Mouse (Mus musculus) large intestine, adult 2 months (tissue): Measurements from ENCODE around the gene Fbxw7. TPM values are rescaled to one million over a fixed set of nuclear protein-coding genes. Genes with fewer than 3 reads are reported as not detected.
"Not testable (repeated sequence)": the region's sequence is repeated elsewhere in the genome, so short reads cannot be mapped to it uniquely, and the experiment has no call there.

ENCODE experiments used
- DNase-seq: peaks from one replicate; pipeline ENCODE4 v3.0.0-alpha.2; 2012; ENCODE audit warnings: low read depth, low spot score
- WGBS: fragments of 180-500 bp; shearing (Covaris S2); methylation state at CpG from one replicate; pipeline ENCODE4 v1.1.7; 2018; 5-methylcytosine and 5-hydroxymethylcytosine counted together
- polyA plus RNA-seq: library from polyadenylated mRNA; depleted of rRNA; stranded (reverse); fragments of >200 nt; gene quantifications from 2 replicates; pipeline ENCODE4 v1.2.3, GENCODE M21; 2012

Fbxw7 gene
- polyA plus RNA-seq, 1 experiment, result 3.4 TPM

- WGBS, result 33% methylated on average over 5 of the region's 5 CpGs
Measured at GRCm38 (mm10) chr3:84825990-84826389, 10.9 kb downstream of the Fbxw7 start.

GRCm38 (mm10) chr3:84826405-84826804, 11.3 kb downstream of the Fbxw7 start:
- no peak for DNase-seq
- WGBS, result 44% methylated on average over 3 of the region's 3 CpGs

More at GRCm38 (mm10) chr3:84825990-84826389, 10.9 kb downstream of the Fbxw7 start:
- DNase-seq, result no peak

DNA sequence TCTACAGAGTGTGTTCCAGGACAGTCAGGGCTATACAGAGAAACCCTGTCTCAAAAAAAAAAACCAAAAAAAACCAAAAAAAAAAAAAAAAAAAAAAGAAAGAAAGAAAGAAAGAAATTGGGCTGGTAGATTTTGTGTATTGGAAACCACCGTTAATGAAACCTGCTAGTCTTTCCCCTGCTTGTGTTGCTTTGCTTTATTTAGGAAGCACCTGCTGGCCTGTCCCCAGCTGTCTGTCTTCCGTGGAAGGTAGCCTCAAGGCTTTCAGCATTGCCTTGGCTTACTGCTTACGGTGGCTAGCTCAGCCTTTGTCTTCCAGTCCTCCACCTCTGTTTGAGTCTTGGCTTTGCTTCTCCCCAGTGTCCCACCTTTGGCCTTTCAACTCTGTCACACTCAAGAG, 11.9 kb downstream of the Fbxw7 start:
- WGBS, result 86% methylated on average over 3 of the region's 3 CpGs
- DNase-seq, result no peak

- 83% methylated on average over 4 of the region's 4 CpGs for whole genome bisulfite sequencing
- no peak for DNase-seq
Measured at GRCm38 (mm10) chr3:84827617-84828016, 12.5 kb downstream of the Fbxw7 start.

DNA sequence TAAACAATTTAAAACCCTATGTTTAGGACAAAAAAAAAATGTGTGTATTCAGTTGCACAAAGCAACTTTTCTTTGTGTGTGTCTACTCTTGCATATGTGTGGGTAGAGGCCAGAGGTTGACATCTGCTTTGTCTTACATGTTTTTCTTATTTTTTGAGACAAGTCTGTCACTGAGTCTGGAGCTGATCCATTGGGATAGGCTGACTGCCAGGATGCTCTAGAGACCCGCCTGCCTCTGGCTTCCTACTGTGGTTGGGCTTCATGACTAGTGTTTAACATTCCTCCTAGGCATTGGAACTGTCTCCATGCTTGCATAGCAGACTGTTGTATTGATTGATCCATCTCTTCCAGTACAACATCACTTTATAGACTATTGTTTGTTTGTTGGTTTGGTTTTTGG, 14.3 kb downstream of the Fbxw7 start:
- 71% methylated on average over 1 of the region's 1 CpGs for WGBS
- DNase-seq, result no peak

- WGBS, result 72% methylated on average over 5 of the region's 5 CpGs
- DNase-seq, result no peak
Measured at GRCm38 (mm10) chr3:84836029-84836428, 21.0 kb downstream of the Fbxw7 start.

DNA sequence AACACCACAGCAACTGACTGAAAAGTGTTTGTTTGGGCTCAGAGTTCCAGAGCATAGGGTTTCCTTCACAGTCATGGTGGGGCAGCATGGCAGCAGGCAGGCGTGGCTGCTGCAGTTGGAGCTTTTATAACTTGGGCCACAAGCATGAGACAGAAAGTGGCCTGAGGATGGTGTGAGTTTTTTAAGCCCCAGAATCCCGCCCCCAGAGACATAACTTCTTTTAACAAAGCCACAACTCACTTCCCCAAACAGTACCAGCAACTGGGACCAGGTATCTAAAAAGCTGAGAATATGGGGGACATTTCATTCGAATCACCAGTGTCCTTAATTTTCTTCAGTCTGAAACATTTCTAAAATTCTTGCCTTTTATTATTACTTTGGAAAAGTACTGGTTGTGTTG, 22.9 kb downstream of the Fbxw7 start:
- WGBS, result 82% methylated on average over 3 of the region's 3 CpGs
- no peak for DNase-seq

GRCm38 (mm10) chr3:84839499-84839898, 24.4 kb downstream of the Fbxw7 start:
- WGBS, result 48% methylated on average over 5 of the region's 5 CpGs
- DNase-seq, result no peak

- no peak for DNase-seq
- WGBS, result 83% methylated on average over 4 of the region's 4 CpGs
Measured at GRCm38 (mm10) chr3:84841271-84841670, 26.2 kb downstream of the Fbxw7 start.

- no peak for DNase-seq
- 91% methylated on average over 2 of the region's 2 CpGs for WGBS
Measured at GRCm38 (mm10) chr3:84842793-84843192, 27.7 kb downstream of the Fbxw7 start.

- WGBS, result 23% methylated on average over 1 of the region's 1 CpGs
- peak; percentile 37 for DNase-seq
Measured at GRCm38 (mm10) chr3:84843594-84843993, 28.5 kb downstream of the Fbxw7 start.

- no peak for DNase-seq
- WGBS, result 77% methylated on average over 4 of the region's 4 CpGs
Measured at GRCm38 (mm10) chr3:84848798-84849197, 33.7 kb downstream of the Fbxw7 start.

DNA sequence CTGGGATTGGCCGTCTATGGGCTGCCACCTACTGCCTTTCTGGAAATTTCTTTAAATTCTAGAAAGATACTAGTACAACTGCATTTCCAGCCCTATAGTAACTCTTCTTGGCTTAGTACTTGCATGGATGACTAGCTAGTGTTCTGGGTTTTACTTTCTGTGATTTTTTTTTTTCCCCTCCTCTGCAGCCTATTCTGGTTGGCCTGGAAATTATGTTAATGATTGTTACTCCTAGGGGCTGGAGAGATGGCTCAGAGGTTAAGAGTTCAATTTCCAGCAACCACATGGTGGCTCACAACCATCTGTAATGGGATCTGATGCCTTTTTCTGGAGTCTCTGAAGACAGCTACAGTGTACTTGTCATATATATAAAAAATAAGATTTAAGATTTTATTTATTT, 35.4 kb downstream of the Fbxw7 start:
- DNase-seq, result no peak
- 95% methylated on average over 1 of the region's 1 CpGs for WGBS

DNA sequence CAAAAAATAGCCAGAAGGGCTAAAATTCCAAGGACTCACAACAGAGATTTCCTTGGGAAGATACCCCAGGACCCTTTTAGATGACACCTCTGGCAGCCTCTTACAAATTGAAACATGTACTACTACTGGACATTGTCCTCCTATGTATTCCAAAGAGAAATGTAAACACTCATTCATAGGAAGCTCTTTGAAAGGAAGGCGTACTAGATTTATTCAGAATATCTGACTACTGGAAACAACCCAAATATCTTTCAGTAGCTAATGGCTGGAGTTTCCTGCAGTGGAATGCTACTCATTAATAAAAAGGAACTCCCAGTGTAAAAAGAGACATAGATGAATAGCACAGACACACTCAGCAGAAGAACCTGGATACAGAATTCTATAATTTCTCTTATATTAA, 36.7 kb downstream of the Fbxw7 start:
- WGBS, result 58% methylated on average over 1 of the region's 1 CpGs
- no peak for DNase-seq

- DNase-seq, result peak; percentile 57
- 37% methylated on average over 7 of the region's 7 CpGs for WGBS
Measured at GRCm38 (mm10) chr3:84852877-84853276, 37.8 kb downstream of the Fbxw7 start.

- WGBS, result 90% methylated on average over 1 of the region's 1 CpGs
- DNase-seq, result no peak
Measured at GRCm38 (mm10) chr3:84854440-84854839, 39.4 kb downstream of the Fbxw7 start.

DNA sequence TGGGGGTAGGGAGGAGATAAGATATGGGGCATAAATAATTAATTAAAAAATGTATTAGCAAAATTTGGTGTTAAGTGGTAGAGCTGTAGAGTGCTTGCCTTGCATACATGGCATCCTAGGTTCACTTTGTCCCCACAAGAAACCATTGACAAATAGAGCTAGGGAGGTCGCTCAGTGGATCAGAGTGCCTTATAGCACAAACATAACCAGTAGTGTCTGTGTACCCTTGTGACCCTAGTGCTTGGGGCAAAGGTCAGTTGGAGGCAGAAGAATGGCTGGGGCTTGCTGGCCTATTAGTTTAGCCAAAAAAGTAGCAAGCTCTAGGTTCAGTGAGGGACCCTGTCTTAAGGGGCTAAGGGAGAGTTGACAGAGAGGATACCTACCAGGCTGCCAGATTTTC, 45.6 kb downstream of the Fbxw7 start:
- 79% methylated on average over 1 of the region's 1 CpGs for WGBS
- DNase-seq, result no peak

GRCm38 (mm10) chr3:84861817-84862216, 46.7 kb downstream of the Fbxw7 start:
- 94% methylated on average over 3 of the region's 3 CpGs for WGBS
- DNase-seq, result not testable (repeated sequence)

GRCm38 (mm10) chr3:84865684-84866083, 50.6 kb downstream of the Fbxw7 start:
- WGBS, result 52% methylated on average over 3 of the region's 3 CpGs
- DNase-seq, result no peak

GRCm38 (mm10) chr3:84866866-84867265, 51.8 kb downstream of the Fbxw7 start:
- DNase-seq, result no peak
- WGBS, result 74% methylated on average over 4 of the region's 4 CpGs

GRCm38 (mm10) chr3:84867434-84867975, 52.4 kb downstream of the Fbxw7 start:
- WGBS, result 47% methylated on average over 1 of the region's 1 CpGs
- DNase-seq, result no peak

DNA sequence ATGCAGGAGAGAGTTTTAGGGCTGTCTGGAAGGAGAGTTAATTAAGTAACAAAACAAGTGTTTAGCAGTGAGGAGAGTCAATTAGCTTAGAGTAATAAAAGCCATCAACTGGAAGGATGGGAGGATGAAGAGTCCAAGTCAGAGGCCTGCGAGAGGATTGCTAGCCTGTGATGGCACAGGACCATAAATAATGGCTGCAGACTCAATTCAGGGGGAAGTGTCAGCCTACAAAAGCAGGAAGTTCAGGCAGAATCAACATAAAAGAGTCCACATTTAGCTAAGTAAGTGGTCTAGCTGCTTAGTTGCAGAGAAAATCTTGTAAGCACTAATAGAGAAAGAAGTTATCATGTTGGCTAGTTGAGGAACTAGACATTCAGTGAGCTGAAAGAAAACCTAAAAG, 52.9 kb downstream of the Fbxw7 start:
- 30% methylated on average over 1 of the region's 1 CpGs for WGBS

More for the DNA sequence above, 52.9 kb downstream of the Fbxw7 start:
- DNase-seq, result no peak
